Mouse (Mus musculus) spleen, adult 12 weeks (tissue): ENCODE results near the gene Barx1.

Experiments
- DNase-seq: peaks from one replicate; pipeline ENCODE4 v3.0.0; 2022; ENCODE audit warnings: low spot score

Barx1 gene

DNA sequence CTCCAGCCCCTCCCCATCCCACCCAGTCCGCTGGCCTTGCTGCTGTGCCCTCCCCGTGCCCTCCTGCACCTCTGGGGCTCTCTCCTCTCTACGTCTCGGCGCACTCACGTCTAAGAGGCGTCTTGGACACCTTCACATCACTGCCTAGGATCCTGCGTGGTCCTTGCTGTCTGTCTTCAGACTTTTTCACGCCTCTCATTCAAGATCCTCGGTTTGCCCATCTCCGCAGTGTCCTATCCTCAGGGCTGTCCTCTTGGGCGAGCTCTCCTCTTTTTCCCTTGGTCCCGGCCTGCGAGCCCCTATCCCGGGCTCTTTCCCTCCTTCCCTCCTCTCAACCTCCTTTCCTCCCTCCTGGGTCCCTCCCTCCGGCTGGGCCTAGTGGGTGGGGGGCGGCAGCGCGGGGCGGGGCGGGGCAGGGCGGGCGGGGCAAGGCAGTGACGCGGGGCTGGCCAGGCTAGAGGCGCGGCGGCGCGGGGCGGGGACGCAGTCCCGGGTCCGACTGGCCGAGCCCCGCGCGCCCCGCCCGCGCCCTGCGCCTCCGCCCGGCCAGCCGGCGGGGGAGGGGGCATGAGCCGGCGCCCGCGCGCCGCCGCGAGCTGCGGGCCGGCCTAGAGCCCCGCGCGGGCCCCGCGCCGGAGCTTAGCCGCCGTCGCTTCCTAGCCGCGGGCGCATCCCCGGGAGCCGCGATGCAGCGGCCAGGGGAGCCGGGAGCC is at the start of gene Barx1:
Gene Barx1, plus strand, starts transcription at position 568 of the 713 bp plus-strand sequence.
- DNase-seq: no peak

DNA sequence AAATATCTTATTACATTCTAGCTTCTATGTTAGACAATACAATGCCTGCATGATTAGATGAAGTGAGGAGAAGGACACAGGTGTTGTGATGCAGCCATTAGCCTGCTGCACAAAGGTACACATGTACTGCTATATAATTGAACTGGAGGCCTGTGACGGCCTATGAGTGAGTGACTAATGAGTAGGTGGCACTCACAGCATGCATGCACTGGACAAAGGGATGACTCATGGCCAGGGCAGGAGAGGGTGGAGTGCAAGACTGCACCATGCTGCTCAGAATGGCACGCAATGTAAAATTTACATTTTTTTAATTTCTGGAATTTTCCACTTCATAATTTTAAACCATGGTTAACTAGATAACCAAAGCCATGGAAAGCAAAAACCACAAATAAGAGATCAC is 48.3 kb upstream of the Barx1 start:
- no peak for DNase-seq

DNA sequence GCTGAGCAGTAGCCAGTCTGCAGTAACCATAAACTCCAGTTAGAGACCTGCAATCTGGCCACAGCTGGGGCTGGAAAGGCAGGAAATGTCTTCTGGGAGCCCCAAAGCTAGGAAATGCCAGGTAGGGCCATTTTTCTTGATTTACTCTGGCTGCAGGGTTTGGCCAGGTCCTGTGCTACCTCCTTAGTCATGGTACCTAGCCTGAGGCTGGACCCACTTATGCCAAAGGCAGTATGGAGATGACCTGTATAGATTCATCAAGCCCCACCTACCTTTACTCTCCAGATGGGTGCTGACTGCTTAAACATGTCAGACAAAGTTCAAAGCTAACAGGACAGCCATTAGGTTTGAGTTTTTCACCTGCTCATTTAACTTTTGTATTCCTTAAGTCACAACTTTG is 45.0 kb upstream of the Barx1 start:
- no peak for DNase-seq

DNA sequence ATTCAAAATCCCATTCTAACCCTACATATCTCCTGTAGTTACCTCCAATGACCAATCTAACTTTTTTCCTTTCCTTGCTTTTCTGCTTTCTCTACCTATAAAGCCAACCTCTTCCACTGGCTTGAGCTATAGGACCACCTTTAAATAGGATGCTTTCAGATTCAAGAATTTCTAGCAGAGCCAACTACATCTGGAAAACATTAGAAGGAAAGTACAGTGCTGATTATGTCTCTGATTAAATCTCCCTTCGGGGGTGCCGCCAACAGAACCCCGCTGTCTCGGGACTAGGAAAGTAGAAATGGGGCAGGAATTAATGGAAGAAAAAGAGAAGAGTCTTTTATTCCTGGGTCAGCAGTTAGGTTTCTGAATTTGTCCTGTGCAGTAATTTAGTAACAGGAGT is 43.9 kb upstream of the Barx1 start:
- DNase-seq: no peak

DNA sequence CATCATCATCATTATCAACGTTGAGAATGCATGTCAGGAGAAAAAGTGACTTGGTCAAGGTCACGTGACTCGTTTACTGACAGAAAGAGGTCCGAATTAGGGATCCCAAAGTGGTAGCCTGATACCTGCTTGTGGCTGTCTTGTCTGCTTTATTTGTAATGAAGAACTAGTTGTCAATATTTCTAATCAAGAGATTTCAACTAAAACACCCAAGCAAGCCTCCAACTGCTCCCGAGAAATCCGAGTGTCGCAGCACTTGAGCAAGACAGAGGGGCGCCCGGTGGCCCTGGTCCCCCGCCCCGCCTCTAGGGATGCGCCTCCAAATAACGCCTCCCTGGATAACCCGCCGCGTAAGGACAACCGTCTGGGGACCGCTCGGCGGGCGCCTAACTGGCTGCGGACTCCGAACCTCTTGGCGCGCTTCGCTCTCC is 37.8 kb upstream of the Barx1 start:
- no peak for DNase-seq

DNA sequence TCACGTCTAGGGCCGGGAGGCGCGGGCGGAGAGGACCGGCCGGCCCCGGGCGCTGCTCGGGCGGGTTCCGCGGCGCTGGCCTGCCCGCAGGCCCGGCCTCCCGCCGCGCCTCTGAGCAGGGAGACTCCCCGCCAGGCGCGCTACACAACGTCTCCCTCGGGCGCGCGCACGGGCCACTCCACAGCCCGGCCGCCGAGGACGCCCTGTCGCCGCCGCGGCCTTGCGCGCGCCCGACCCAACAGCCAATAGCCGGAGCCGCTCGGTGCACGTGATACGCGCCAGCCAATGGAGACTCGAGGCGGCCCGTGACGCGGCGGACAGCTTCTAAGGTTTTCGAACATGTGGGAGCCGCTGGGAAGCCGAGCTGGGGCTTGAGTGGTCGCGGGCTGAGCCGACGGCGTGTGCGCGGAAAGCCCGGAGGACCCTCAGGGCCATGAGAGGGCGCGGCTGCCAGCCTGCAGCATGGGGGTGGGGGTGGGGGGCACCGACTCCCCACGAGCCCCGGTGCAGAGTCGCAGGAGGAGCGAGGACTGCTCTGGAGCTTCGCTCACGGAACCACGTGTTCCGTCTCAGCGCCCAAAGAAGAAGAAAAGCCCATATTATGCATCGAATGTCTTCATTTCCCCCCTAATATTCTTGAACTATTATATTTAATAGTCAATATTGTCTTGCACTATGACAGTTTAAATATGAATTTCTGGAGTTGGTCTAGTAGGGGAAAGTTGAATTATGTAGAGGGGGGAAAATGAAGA is 37.2 kb upstream of the Barx1 start, which contains the start of gene Ptpdc1:
Gene Ptpdc1, minus strand, starts transcription at position 232 of the 752 bp plus-strand sequence.
- DNase-seq: peak; percentile 90

DNA sequence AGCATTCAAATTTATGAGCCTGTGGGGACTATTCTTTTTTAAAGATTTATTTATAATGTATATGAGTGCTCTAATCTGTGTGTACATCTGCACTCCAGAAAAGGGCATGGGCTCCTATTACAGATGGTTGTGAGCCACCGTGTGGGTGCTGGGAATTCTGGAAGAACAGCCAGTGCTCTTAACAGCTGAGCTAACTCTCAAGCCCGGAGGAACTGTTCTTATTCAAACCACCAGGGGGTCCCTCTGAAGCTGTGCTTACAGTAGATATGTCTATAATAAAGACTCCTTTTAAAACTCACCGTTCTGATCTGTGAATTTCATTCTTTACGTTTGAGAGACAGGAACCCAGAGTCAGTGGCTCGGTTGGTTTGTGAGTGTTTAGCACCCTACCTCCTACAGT is 31.1 kb upstream of the Barx1 start:
- no peak for DNase-seq

DNA sequence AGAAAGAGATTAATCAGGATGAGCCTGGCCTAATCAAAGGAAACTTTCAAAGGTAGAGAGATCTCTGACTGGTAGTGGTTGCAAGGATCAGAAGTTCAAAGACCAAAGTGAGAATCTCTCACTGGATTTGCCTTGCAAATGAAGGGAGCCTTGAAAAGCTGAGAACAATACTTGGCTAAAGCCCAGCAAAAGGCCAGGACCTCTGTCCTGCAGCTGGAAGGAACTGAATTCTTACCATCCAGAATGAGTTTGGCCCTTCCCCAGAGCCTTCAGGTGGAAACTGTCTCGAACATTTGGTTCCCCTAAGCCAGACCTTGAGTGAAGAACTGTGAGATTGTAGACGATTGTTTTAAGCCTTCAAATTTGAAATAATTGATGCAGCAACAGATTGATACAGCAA is 25.1 kb upstream of the Barx1 start:
- no peak for DNase-seq

DNA sequence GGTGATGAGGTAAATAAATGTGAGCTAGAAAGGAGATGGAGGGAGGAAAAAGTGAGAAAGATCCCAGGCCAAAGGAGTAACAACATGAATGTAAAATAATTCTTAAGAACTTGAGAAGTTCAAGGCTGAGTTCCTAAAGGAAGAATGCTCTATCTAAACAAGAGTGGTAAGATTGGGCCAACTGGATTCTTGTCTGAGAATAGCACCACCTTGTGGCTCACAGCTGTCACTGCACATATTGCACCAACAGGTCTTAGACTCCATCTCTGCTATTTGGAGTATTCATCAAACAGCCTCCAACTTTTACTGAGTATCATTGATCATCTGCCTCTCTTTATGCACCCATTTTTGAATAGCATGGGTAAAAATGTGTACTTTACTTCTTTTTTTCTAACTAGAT is 23.2 kb upstream of the Barx1 start:
- DNase-seq: no peak

DNA sequence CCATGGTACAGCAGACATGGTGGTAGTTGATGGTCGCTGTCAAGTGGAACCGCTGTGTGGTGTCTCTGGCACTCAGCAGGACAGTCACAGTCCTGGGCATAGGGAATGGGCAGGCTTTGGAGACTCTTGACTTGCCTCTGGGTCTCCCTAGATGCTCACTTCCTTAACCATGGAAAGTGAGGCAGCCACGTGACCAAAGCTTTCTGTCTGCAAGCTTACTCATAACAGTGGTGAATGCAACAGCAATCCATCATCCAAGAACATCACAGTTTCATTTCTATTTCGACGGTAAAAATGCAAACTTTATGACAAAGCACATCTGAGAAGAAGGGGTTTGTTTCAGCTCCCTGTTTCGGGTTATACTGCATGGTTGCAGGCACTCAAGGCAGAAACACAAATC is 19.7 kb upstream of the Barx1 start:
- DNase-seq: no peak

DNA sequence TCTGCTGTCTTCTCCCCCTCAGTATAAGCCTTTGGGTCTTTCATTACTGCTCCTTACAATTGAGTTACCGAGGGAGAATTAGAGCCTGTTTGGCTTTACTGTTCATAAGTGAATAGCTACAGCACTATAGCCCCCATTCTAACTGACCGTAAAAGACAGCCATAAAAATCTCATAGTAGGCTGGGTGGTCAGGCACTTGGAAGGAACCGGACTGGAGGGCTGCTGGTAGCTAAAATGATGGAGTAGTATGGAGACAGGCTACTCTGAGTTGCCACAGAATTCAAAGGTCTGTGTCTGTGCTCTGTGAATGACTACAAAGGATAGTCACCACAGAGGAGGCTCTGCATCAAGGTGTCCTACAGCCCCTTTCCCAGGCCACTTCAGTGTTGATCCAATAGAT is 18.8 kb upstream of the Barx1 start:
- no peak for DNase-seq

DNA sequence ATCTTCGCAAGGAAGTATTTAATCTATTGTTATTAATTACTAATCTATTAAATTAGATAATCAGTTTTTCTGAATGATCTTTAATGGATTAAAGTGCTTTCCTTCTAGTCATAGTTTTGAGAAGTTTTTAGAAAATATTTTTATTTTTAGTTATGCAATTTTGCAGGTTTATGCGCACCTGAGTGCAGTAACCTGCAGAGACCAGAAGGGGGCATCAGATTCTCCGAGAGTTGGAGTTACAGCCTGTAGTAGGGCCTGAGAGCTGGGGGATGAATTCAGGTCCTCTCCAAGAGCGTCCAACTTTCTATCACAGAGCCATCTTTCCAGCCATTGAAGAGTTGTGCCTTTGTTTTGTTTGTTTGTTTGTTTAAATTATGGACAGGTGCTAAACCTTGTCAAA is 16.1 kb upstream of the Barx1 start:
- DNase-seq: no peak

DNA sequence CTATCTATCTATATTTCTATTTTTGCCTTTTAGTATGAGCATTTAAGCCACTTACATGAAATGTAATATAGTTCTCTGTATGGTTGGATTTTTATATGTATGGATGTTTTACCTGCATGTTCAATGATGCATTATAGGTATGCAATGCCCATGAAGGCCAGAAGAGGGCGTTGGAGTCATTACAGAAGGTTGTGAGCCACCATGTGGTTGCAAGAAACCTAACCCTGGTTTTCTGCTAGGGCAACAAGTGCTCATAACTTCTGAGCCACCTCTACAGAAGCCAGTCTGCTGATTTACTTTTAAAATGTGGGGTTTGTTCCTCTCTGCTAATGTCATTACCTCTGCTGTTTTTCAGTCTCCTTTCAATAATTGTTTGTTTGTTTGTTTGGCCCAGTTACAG is 12.2 kb upstream of the Barx1 start:
- no peak for DNase-seq

DNA sequence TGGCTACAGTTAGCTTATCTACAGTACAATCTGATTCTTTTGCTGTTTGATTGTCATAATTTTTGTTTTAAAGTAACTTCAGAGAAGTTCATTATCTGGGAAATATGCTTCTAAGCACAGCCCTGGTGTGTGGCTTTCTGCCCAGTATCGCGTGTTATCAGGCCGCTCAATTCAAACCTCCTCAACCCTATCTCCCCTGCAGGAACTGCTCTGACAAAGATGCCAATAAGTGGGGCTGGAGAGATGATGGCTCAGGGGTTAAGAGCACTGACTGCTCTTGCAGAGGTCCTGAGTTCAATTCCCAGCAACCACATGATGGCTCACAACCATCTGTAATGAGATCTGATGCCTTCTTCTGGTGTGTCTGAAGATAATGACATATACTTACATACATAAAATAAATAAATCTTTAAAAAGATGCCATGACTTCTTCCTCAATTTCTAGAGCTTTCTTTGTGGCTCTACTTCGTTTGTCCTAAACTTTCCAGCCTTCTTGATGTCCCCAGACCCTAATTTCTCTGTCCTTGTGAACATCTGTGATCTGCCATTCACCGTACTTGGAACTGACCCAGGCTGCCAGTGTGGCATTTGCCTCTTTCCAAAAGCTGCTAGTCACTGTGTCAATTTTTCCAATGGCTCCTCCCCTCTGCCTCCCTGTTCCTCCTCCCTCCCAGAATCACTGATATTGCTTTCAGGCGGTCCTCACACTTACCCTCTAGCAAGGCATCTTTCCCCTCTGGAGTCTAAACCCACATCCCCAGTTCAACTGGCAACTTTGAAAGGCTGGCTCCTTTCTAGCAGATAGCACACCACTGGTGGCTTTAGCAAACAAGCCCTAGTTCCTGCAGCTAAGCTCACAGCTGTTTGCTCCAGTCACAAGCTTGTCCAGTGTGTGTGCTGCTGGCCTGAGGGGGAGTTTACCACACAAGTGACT is 11.4 kb upstream of the Barx1 start:
- DNase-seq: peak; percentile 30

DNA sequence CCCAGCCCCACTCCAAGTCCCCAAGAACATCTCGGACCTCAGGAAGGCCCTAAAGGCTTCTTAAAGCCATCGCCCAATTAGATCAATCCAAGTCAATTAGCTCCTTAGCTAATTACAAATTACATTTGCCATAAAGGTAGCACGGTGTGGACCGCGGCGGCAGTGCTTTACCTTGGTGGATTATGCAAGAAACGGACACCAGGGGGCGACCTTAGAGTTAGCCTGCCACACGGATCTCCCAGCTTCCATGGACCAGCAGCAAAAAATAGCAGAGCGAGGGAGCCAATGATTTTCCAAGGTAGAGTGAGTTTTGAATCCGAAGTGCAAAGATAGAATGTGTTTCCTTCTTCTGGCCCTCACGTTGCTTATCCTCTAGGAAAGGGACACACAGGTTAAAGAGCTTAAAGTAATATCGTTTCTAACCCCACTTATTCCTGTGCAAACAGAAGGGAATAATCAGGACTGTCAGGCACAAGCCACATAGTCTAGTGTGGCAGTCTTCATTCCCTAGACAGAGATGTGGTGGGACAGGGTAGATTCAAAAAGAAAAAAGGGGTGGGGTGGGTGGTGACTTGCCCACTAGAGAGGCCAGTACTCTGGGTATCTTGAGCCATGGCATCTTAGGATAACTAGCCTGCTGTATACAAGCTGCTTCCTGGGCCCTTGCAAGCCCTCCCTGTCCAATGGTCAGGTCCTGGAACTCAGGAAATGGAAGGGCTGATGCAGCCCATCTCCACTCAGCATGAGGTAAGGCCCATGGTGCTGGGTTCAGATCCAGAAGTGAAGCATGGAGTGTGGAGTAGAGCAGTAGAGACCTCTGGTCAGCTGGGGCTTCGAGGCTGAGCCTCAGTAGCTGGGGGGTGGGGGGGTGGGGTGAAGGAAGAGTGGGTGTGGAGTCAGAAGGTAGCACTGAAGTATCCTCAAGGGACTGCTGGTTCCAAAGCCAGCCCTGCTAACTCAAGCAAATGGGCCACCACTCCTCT is 8.7 kb upstream of the Barx1 start:
- DNase-seq: peak; percentile 32

DNA sequence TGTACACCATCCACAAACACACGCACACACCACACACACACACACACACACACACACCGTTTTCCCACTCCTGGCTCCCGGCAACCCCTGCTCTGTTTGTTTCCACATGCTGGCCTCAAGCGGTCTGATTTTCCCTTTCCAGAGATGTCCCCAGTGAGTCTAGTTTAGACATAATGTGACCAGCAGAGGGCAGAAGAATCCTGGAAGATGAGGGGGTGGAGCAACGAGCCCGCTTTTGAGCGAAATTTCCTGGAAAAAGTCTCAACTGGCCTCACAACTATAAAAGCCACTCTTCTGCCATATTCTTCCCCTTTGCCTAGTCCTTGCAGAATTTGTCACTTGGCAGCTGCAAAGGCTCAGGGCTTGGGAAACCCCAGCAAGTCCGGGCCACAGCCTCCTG is 7.2 kb upstream of the Barx1 start:
- no peak for DNase-seq

DNA sequence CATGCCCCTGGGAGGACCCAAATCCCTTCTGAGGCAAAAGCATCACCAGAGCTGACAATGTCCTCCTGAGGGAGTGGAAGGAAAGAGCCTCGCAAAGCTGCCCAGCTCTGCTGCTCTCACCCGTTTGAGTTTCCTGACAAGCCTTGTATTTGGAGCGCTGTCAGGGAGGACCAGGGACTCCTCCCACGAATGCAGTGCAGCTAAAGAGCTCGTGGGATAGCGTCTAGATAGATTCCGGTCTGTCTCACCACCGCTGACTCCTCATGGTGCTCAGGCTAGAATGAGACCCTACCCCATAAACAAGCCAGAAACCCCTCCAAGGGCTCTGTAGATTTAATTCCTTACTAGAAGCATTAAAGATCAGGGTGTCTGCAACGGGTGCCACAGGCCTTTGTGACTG is 5.0 kb upstream of the Barx1 start:
- DNase-seq: no peak

DNA sequence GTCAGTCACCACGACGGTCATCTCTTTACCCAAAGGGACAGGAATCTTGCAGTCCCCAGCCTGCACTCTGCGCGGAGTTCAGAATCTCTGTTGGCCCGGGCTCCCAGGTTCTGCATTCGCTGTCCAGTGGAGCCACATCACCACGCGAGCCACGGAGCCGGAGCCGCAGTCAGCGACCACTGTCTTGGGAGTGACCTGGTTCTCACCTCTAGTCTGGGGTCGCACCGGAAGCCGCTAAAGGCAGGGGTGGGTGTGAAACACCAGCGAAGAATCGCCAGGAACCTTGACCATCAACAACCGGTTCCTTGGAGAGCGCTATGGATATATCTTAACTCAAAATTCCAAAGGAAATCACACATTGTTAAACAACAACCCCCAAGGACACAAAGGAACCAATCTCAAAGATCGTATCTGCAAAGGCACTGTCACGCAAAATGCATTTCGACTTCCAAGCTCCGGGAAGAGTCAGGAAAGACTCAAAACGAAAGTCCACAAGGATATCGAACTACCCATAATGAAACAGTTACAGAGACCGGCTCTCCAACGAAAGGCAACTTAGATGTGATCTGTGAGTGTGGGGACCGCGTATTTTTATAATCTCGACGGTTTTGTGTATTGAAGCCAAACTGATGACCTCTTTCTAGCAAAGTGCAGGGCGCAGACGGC is 4.1 kb upstream of the Barx1 start:
- no peak for DNase-seq

DNA sequence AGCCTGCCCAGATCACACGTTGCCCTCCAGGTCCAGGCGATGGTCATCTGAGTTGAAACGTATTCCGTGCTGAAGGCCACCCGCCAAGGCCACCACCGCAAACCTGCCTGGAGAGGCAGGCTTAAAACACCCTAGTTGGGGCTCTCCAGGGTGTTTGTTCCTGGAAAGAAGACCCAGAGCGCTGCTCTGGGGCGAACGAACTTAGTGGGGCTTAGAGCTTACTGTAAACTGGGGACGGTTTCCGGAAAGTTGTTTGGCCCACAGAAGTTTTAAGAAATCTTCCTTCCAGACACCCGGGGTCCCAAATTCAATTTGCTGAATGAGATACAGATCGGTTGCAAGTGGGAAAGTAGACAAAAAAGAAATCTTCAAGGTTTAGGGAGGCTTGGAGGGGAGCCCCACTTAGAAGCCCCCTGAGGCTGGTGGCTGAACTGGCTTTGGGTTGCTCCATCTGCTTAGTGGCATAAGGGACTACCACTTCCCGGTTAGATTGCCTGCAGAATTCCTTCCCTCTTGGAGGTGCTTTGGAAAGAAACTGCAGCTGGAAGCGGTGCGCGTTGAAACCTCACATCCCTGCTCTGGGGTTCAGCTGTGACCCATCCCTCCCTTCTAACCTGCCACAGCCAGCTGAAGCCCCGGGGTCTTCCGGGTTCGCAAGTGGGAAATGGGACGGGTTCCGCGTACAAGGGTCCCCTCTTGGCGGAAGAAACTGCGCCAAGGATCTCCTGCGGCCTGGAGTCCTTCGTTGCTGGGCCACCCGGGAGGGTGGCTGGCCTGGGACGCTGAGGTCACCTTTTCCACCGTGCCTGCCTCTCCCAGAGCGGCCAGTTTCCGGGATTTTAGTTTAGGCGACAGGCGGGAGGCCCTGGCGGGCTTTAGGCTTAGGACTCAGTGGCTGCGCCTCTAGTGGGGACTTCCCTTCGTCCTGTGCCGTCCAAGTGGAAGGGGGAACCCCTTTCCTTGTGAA is 3.3 kb upstream of the Barx1 start:
- DNase-seq: no peak
